ENCODE assay signal across 9 mouse cellular contexts in the genomic region with DNA sequence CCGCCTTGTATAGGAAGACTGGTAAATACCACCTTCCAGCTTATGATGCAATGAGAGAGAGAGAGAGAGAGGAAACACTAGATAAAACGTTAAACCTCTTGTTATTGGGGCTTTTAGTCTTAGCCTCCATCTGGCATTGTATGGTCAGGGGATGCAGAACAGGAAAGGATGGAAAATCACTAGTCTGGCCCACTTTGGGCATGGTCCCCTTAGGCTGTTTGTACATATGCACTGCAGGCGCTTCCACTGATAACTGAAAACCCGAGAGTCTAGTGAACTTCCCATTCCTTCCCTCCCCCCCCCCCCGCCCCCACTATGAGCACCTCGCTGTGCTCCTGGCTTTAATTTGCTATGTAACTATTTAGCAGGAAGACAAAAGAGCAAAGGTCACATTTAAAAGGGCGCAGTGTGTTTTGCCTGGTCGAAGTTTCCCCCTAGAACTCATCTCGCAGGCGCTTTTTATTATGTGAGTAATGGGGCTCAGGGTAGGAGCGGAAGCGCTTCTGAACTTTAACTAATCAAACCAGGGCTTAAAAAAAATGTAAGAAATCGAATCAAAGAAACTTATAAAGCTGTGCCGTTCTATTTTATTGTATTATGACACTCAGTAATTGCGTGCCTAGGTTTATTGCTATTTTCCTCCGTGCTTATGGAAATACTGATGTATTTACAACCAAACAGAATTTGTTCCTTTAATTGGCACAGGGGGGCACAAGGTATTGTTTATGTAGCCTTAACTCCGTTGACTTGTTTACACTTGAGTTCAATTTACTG. TPM values are rescaled to one million over a fixed set of nuclear protein-coding genes. Genes with fewer than 3 reads are reported as not detected.
A peak's percentile ranks its signal among the peaks of the same experiment; 100 is the strongest.
DNase-seq lines count a peak whose midpoint lies in the region; ATAC-seq and TF ChIP-seq lines count a peak whose summit lies in the region.
"Had no signal": no experiment of that assay in that cellular context is flagged by ENCODE, and none has a peak within 500 bp of the region (broad histone marks: within the 10 kb centered on the region; RNA-seq: fewer than 3 reads in every experiment).

No protein-coding gene starts in this region.

- no peak overlapping the region for H3K9ac ChIP-seq in hindbrain, postnatal 0 days (replicated peaks; ENCODE audit: low read length)
- H3K9ac ChIP-seq in midbrain, embryonic 13.5 days (replicated peaks), result no peak overlapping the region

- peaks cover 6% of the 10 kb centered on the region; the same call in 1 of the 2 replicates for H3K4me1 ChIP-seq in heart, embryonic 10.5 days
- H3K4me1 ChIP-seq in hindbrain, postnatal 0 days (ENCODE audit: insufficient read depth, low read length), result no peaks in the 10 kb centered on the region
- peaks cover 10% of the 10 kb centered on the region for H3K4me1 ChIP-seq in midbrain, embryonic 13.5 days (replicated peaks)
- H3K4me1 ChIP-seq in cerebellum, adult 2 months (ENCODE audit: control insufficient read depth, insufficient read depth, low read length), result 0 out of 2 replicates have a peak, but pooled peaks cover 4% of the 10 kb centered on the region

- H3K4me3 ChIP-seq in heart, embryonic 10.5 days, result peak overlapping the region; percentile 8; the same call in 1 of the 2 replicates
- peak overlapping the region; percentile 23 for H3K4me3 ChIP-seq in hindbrain, postnatal 0 days (ENCODE audit: low read length)
- H3K4me3 ChIP-seq in midbrain, embryonic 13.5 days (replicated peaks), result peak overlapping the region; percentile 20
- H3K4me3 ChIP-seq in cerebellum, adult 2 months (replicated peaks; ENCODE audit: insufficient read depth, low read depth, low read length), result no peak overlapping the region

- WGBS in heart, embryonic 10.5 days, result 25% methylated on average over 17 of the region's 17 CpGs
- 18% methylated on average over 17 of the region's 17 CpGs for WGBS in hindbrain, postnatal 0 days
- 20% methylated on average over 16 of the region's 17 CpGs for WGBS in midbrain, embryonic 13.5 days
- WGBS in cerebellum, adult 2 months, result 41% methylated on average over 17 of the region's 17 CpGs

- ATAC-seq in hindbrain, postnatal 0 days, result no peak
- peak; percentile 37; the same call in 1 of the 2 replicates for ATAC-seq in midbrain, embryonic 13.5 days

- no peak for TF ChIP-seq POLR2A in cerebellum, adult 2 months (IDR thresholded peaks at IDR 0.05; ENCODE audit: borderline replicate concordance, insufficient read depth, low read length)

- peak overlapping the region; percentile 24 for H3K27ac ChIP-seq in heart, embryonic 10.5 days
- no peak overlapping the region for H3K27ac ChIP-seq in hindbrain, postnatal 0 days
- H3K27ac ChIP-seq in midbrain, embryonic 13.5 days, result no peak overlapping the region
- H3K27ac ChIP-seq in cerebellum, adult 2 months (ENCODE audit: insufficient read depth, low read length), result no peak overlapping the region

- H3K36me3 ChIP-seq in heart, embryonic 10.5 days, result no peaks in the 10 kb centered on the region
- no peaks in the 10 kb centered on the region for H3K36me3 ChIP-seq in hindbrain, postnatal 0 days (ENCODE audit: insufficient read depth, low read length)
- H3K36me3 ChIP-seq in midbrain, embryonic 13.5 days, result no peaks in the 10 kb centered on the region

- no peak for DNase-seq in heart, embryonic 10.5 days (ENCODE audit: low spot score)
- no peak for DNase-seq in heart, adult 8-10 months (ENCODE audit: low spot score)
- peak; percentile 66 for DNase-seq in embryo, embryonic 9.5 days (ENCODE audit: extremely low spot score)
- peak; percentile 23 for DNase-seq in hindbrain, postnatal 0 days (ENCODE audit: low spot score)
- no peak for DNase-seq in cerebellum, adult 2 months
- DNase-seq in right cerebral cortex, adult 18-20 months, result no peak
- no peak for DNase-seq in left cerebral cortex, postnatal 36 days (ENCODE audit: low spot score in 2 of 2)
- DNase-seq: cerebellum, adult 11-12 months had no signal

- H3K4me2 ChIP-seq in hindbrain, postnatal 0 days (ENCODE audit: low read depth, low read length), result peak overlapping the region; percentile 53
- peak overlapping the region; percentile 40 for H3K4me2 ChIP-seq in midbrain, embryonic 13.5 days (replicated peaks)

- H3K27me3 ChIP-seq in heart, embryonic 10.5 days (ENCODE audit: insufficient read depth, poor library complexity, severe bottlenecking), result no peaks in the 10 kb centered on the region
- no peaks in the 10 kb centered on the region for H3K27me3 ChIP-seq in hindbrain, postnatal 0 days (ENCODE audit: insufficient read depth, low read length)
- H3K27me3 ChIP-seq in midbrain, embryonic 13.5 days, result no peaks in the 10 kb centered on the region
- no peaks in the 10 kb centered on the region for H3K27me3 ChIP-seq in cerebellum, adult 2 months (ENCODE audit: control insufficient read depth, insufficient read depth, low read length)

- TF ChIP-seq CTCF in hindbrain, postnatal 0 days (IDR thresholded peaks at IDR 0.05; ENCODE audit: low read depth), result no peak
- TF ChIP-seq CTCF in cerebellum, adult 2 months (IDR thresholded peaks at IDR 0.05; ENCODE audit: borderline replicate concordance, insufficient read depth, low read depth, low read length), result no peak

- H3K9me3 ChIP-seq in heart, embryonic 10.5 days, result no peaks in the 10 kb centered on the region
- no peaks in the 10 kb centered on the region for H3K9me3 ChIP-seq in hindbrain, postnatal 0 days (ENCODE audit: low read length)
- no peaks in the 10 kb centered on the region for H3K9me3 ChIP-seq in midbrain, embryonic 13.5 days

- intact Hi-C loops in left cerebral cortex, postnatal 36 days (cut with DNase I), result no loop called here

RNA-seq across cellular contexts. Expression of gene Cped1, which starts 40.1 kb away (rescaled TPM):
- polyA plus RNA-seq in heart, embryonic 10.5 days (2016; fragmentation: Nextera tagmentation; extraction: Ambion mirVana), result 5.4 and 8.4 TPM in 2 replicates
- total RNA-seq in heart, adult 8-10 months (2022), result 10 to 100 TPM; 19.0 to 28.2 (median 24.9) TPM
- 2.6 and 4.6 TPM in 2 replicates for total RNA-seq in hindbrain, postnatal 0 days (2014; rRNA removed)
- 2.5 and 3.1 TPM in 2 replicates for polyA plus RNA-seq in hindbrain, postnatal 0 days (2015; fragmentation: Nextera tagmentation; extraction: Ambion mirVana)
- 2.8 and 3.2 TPM in 2 replicates for polyA plus RNA-seq in midbrain, embryonic 13.5 days (2015; fragmentation: Nextera tagmentation; extraction: Ambion mirVana)
- polyA plus RNA-seq in cerebellum, adult 2 months (2012; rRNA removed), result 1.1 and 1.3 TPM in 2 replicates
- 1 to 10 TPM; 3.0 to 4.1 TPM for total RNA-seq in left cerebral cortex, postnatal 36 days (2021)

Comparison
In these comparisons a context has a peak if more than half of its experiments do, and no peak if none do; other contexts are left out.
1. DNase-seq: peak in embryo, embryonic 9.5 days (single experiment) and hindbrain, postnatal 0 days (single experiment); none in heart, embryonic 10.5 days (single experiment), heart, adult 8-10 months (single experiment), cerebellum, adult 2 months (0 of 2), right cerebral cortex, adult 18-20 months (single experiment) and left cerebral cortex, postnatal 36 days (0 of 2).